16 mouse cellular contexts compared by ENCODE assay signal in genomic region chr12:76304199-76304598, GRCm38 (mm10). TPM values are rescaled to one million over a fixed set of nuclear protein-coding genes. Genes with fewer than 3 reads are reported as not detected.
DNase-seq lines count a peak whose midpoint lies in the region; ATAC-seq and TF ChIP-seq lines count a peak whose summit lies in the region.
"Had no signal": no experiment of that assay in that cellular context is flagged by ENCODE, and none has a peak within 500 bp of the region (broad histone marks: within the 10 kb centered on the region; RNA-seq: fewer than 3 reads in every experiment).

No protein-coding gene starts in this region.

- H3K27ac ChIP-seq in hindbrain, embryonic 13.5 days = peak overlapping the region; percentile 42
- H3K27ac ChIP-seq in hindbrain, embryonic 11.5 days (ENCODE audit: low read depth, low read length) = no peak overlapping the region
- no peak overlapping the region for H3K27ac ChIP-seq in midbrain, embryonic 14.5 days (replicated peaks; ENCODE audit: low read depth, low read length)
- H3K27ac ChIP-seq in midbrain, embryonic 13.5 days = no peak overlapping the region
- H3K27ac ChIP-seq in hindbrain, postnatal 0 days = peak overlapping the region; percentile 46; the same call in 1 of the 2 replicates

- no peak for DNase-seq in hindbrain, embryonic 11.5 days (ENCODE audit: low spot score)
- peak; percentile 65 for DNase-seq in midbrain, embryonic 14.5 days
- peak; percentile 44 for DNase-seq in cerebellum, adult 8-10 months
- peak; percentile 62 for DNase-seq in hindbrain, postnatal 0 days (ENCODE audit: low spot score)
- DNase-seq in urinary bladder, postnatal 14 days (ENCODE audit: low spot score) = no peak
- DNase-seq in urinary bladder, postnatal 25 days (ENCODE audit: low spot score) = no peak
- DNase-seq: thymus, postnatal 25 days had no signal

- no peak overlapping the region for H3K4me3 ChIP-seq in hindbrain, embryonic 13.5 days
- no peak overlapping the region for H3K4me3 ChIP-seq in hindbrain, embryonic 11.5 days (ENCODE audit: low read depth, low read length)
- H3K4me3 ChIP-seq in midbrain, embryonic 14.5 days (replicated peaks; ENCODE audit: low read depth, low read length) = no peak overlapping the region
- no peak overlapping the region for H3K4me3 ChIP-seq in midbrain, embryonic 13.5 days (replicated peaks)
- no peak overlapping the region for H3K4me3 ChIP-seq in hindbrain, postnatal 0 days (ENCODE audit: low read length)

- H3K27me3 ChIP-seq in hindbrain, embryonic 13.5 days = no peaks in the 10 kb centered on the region
- no peaks in the 10 kb centered on the region for H3K27me3 ChIP-seq in hindbrain, embryonic 11.5 days (ENCODE audit: control insufficient read depth, insufficient read depth, low read length)
- H3K27me3 ChIP-seq in midbrain, embryonic 14.5 days (ENCODE audit: control insufficient read depth, insufficient read depth, low read length) = no peaks in the 10 kb centered on the region
- H3K27me3 ChIP-seq in midbrain, embryonic 13.5 days = no peaks in the 10 kb centered on the region
- H3K27me3 ChIP-seq in hindbrain, postnatal 0 days (ENCODE audit: insufficient read depth, low read length) = no peaks in the 10 kb centered on the region

- TF ChIP-seq CTCF in hindbrain, postnatal 0 days (IDR thresholded peaks at IDR 0.05; ENCODE audit: low read depth) = no peak

- ATAC-seq in hindbrain, embryonic 13.5 days (ENCODE audit: low FRiP score) = no peak
- no peak for ATAC-seq in hindbrain, embryonic 11.5 days (ENCODE audit: low FRiP score)
- no peak for ATAC-seq in midbrain, embryonic 14.5 days (ENCODE audit: low FRiP score, low TSS enrichment)
- ATAC-seq in midbrain, embryonic 13.5 days = no peak
- no peak for ATAC-seq in hindbrain, postnatal 0 days
- ATAC-seq: CD4-positive, CD25-positive, alpha-beta regulatory T cell, adult 4 months had no signal

- no peak overlapping the region for H3K9ac ChIP-seq in hindbrain, embryonic 13.5 days
- H3K9ac ChIP-seq in hindbrain, embryonic 11.5 days (ENCODE audit: low read depth, low read length) = no peak overlapping the region
- no peak overlapping the region for H3K9ac ChIP-seq in midbrain, embryonic 14.5 days (replicated peaks; ENCODE audit: low read length)
- H3K9ac ChIP-seq in midbrain, embryonic 13.5 days (replicated peaks) = no peak overlapping the region; the same call in 1 of the 2 replicates
- no peak overlapping the region for H3K9ac ChIP-seq in hindbrain, postnatal 0 days (replicated peaks; ENCODE audit: low read length)

- no peaks in the 10 kb centered on the region for H3K9me3 ChIP-seq in hindbrain, embryonic 13.5 days
- no peaks in the 10 kb centered on the region for H3K9me3 ChIP-seq in hindbrain, embryonic 11.5 days (ENCODE audit: control insufficient read depth, low read length)
- H3K9me3 ChIP-seq in midbrain, embryonic 14.5 days (ENCODE audit: control insufficient read depth, low read length) = no peaks in the 10 kb centered on the region
- H3K9me3 ChIP-seq in midbrain, embryonic 13.5 days = no peaks in the 10 kb centered on the region
- no peaks in the 10 kb centered on the region for H3K9me3 ChIP-seq in hindbrain, postnatal 0 days (ENCODE audit: low read length)

- H3K4me2 ChIP-seq in hindbrain, embryonic 13.5 days = no peak overlapping the region
- no peak overlapping the region for H3K4me2 ChIP-seq in hindbrain, embryonic 11.5 days (replicated peaks; ENCODE audit: low read depth, low read length)
- no peak overlapping the region for H3K4me2 ChIP-seq in midbrain, embryonic 14.5 days (ENCODE audit: low read length)
- no peak overlapping the region for H3K4me2 ChIP-seq in midbrain, embryonic 13.5 days (replicated peaks)
- no peak overlapping the region for H3K4me2 ChIP-seq in hindbrain, postnatal 0 days (ENCODE audit: low read depth, low read length)

- peaks cover 17% of the 10 kb centered on the region for H3K4me1 ChIP-seq in hindbrain, embryonic 13.5 days (replicated peaks)
- no peaks in the 10 kb centered on the region; the same call in 1 of the 2 replicates for H3K4me1 ChIP-seq in hindbrain, embryonic 11.5 days (replicated peaks; ENCODE audit: control insufficient read depth, insufficient read depth, low read length)
- peaks cover 5% of the 10 kb centered on the region; the same call in 1 of the 2 replicates for H3K4me1 ChIP-seq in midbrain, embryonic 14.5 days (ENCODE audit: control insufficient read depth, insufficient read depth, low read length)
- H3K4me1 ChIP-seq in midbrain, embryonic 13.5 days (replicated peaks) = peaks cover 19% of the 10 kb centered on the region
- no peaks in the 10 kb centered on the region for H3K4me1 ChIP-seq in hindbrain, postnatal 0 days (ENCODE audit: insufficient read depth, low read length)

- WGBS in hindbrain, embryonic 13.5 days = 49% methylated on average over 4 of the region's 4 CpGs
- WGBS in hindbrain, embryonic 11.5 days = 83% methylated on average over 4 of the region's 4 CpGs
- WGBS in midbrain, embryonic 14.5 days = 63% methylated on average over 4 of the region's 4 CpGs
- 86% methylated on average over 4 of the region's 4 CpGs for WGBS in midbrain, embryonic 13.5 days
- WGBS in hindbrain, postnatal 0 days = 25% methylated on average over 4 of the region's 4 CpGs

- peaks cover 24% of the 10 kb centered on the region for H3K36me3 ChIP-seq in hindbrain, embryonic 13.5 days
- no peaks in the 10 kb centered on the region for H3K36me3 ChIP-seq in hindbrain, embryonic 11.5 days (ENCODE audit: control insufficient read depth, insufficient read depth, low read length)
- H3K36me3 ChIP-seq in midbrain, embryonic 14.5 days (ENCODE audit: control insufficient read depth, insufficient read depth, low read length) = peaks cover 20% of the 10 kb centered on the region
- peaks cover 38% of the 10 kb centered on the region for H3K36me3 ChIP-seq in midbrain, embryonic 13.5 days
- peaks cover 7% of the 10 kb centered on the region; the same call in 1 of the 2 replicates for H3K36me3 ChIP-seq in hindbrain, postnatal 0 days (ENCODE audit: insufficient read depth, low read length)

RNA-seq across cellular contexts. Expression of gene Akap5, which starts 20.5 kb away (rescaled TPM):
- polyA plus RNA-seq in hindbrain, embryonic 13.5 days (2015; fragmentation: Nextera tagmentation; extraction: Ambion mirVana) = 7.4 and 7.9 TPM in 2 replicates
- polyA plus RNA-seq in hindbrain, embryonic 11.5 days (2014; fragmentation: Nextera tagmentation; extraction: Ambion mirVana) = 4.0 and 5.4 TPM in 2 replicates
- polyA plus RNA-seq in midbrain, embryonic 14.5 days (2014; fragmentation: Nextera tagmentation; extraction: Ambion mirVana) = 8.7 and 8.8 TPM in 2 replicates
- polyA plus RNA-seq in midbrain, embryonic 13.5 days (2015; fragmentation: Nextera tagmentation; extraction: Ambion mirVana) = 6.5 and 6.9 TPM in 2 replicates
- 13.1 and 15.0 TPM in 2 replicates for total RNA-seq in hindbrain, postnatal 0 days (2014; rRNA removed)
- polyA plus RNA-seq in hindbrain, postnatal 0 days (2015; fragmentation: Nextera tagmentation; extraction: Ambion mirVana) = 11.8 and 12.5 TPM in 2 replicates

RNA-seq across cellular contexts. Expression of gene Mthfd1, which starts 49.1 kb away (rescaled TPM):
- polyA plus RNA-seq in hindbrain, embryonic 13.5 days (2015; fragmentation: Nextera tagmentation; extraction: Ambion mirVana) = 26.3 and 27.1 TPM in 2 replicates
- 49.5 and 54.4 TPM in 2 replicates for polyA plus RNA-seq in hindbrain, embryonic 11.5 days (2014; fragmentation: Nextera tagmentation; extraction: Ambion mirVana)
- polyA plus RNA-seq in midbrain, embryonic 14.5 days (2014; fragmentation: Nextera tagmentation; extraction: Ambion mirVana) = 25.3 and 35.1 TPM in 2 replicates
- 33.5 and 33.9 TPM in 2 replicates for polyA plus RNA-seq in midbrain, embryonic 13.5 days (2015; fragmentation: Nextera tagmentation; extraction: Ambion mirVana)
- 30.9 and 31.3 TPM in 2 replicates for total RNA-seq in hindbrain, postnatal 0 days (2014; rRNA removed)
- polyA plus RNA-seq in hindbrain, postnatal 0 days (2015; fragmentation: Nextera tagmentation; extraction: Ambion mirVana) = 33.1 and 37.1 TPM in 2 replicates

RNA-seq across cellular contexts. Expression of gene Tex21, which starts 57.7 kb away (rescaled TPM):
- polyA plus RNA-seq in hindbrain, embryonic 13.5 days (2015; fragmentation: Nextera tagmentation; extraction: Ambion mirVana) = 0.08 TPM in 1 of 2 replicates, not detected in the other
- not detected in 2 replicates for polyA plus RNA-seq in hindbrain, embryonic 11.5 days (2014; fragmentation: Nextera tagmentation; extraction: Ambion mirVana)
- not detected in 2 replicates for polyA plus RNA-seq in midbrain, embryonic 14.5 days (2014; fragmentation: Nextera tagmentation; extraction: Ambion mirVana)
- not detected in 2 replicates for polyA plus RNA-seq in midbrain, embryonic 13.5 days (2015; fragmentation: Nextera tagmentation; extraction: Ambion mirVana)
- not detected in 2 replicates for total RNA-seq in hindbrain, postnatal 0 days (2014; rRNA removed)
- not detected in 2 replicates for polyA plus RNA-seq in hindbrain, postnatal 0 days (2015; fragmentation: Nextera tagmentation; extraction: Ambion mirVana)
- total RNA-seq: adrenal gland, postnatal 10 days; granulocyte monocyte progenitor cell, adult 5-6 weeks; heart, postnatal 25 days had no signal
- polyA plus RNA-seq: CD4-positive, CD25-positive, alpha-beta regulatory T cell, adult 4 months; cortical plate, adult 2 months; large intestine, adult 2 months; limb, embryonic 11.5 days had no signal

Comparison
In these comparisons a context has a peak if more than half of its experiments do, and no peak if none do; other contexts are left out.
1. H3K27ac ChIP-seq: peak in hindbrain, embryonic 13.5 days (single experiment) and hindbrain, postnatal 0 days (single experiment); none in hindbrain, embryonic 11.5 days (single experiment), midbrain, embryonic 14.5 days (single experiment) and midbrain, embryonic 13.5 days (single experiment).
2. DNase-seq: peak in midbrain, embryonic 14.5 days (single experiment), cerebellum, adult 8-10 months (single experiment) and hindbrain, postnatal 0 days (single experiment); none in hindbrain, embryonic 11.5 days (single experiment), urinary bladder, postnatal 14 days (single experiment) and urinary bladder, postnatal 25 days (single experiment).